Mouse (Mus musculus): ENCODE data around the gene 1700008P02Rik. TPM values are rescaled to one million over a fixed set of nuclear protein-coding genes. Genes with fewer than 3 reads are reported as not detected.

1700008P02Rik gene
- not detected in 2 replicates for polyA plus RNA-seq (2012; rRNA removed)

GRCm38 (mm10) chr3:6620343-6620742 is at the start of gene 1700008P02Rik:
Gene 1700008P02Rik, minus strand, starts transcription at chr3:6620443.

Measured in central nervous system, embryonic 18 days (tissue).